Mouse (Mus musculus) neural tube, embryonic 11.5 days (tissue): ENCODE results near the gene Eef1a1. TPM values are rescaled to one million over a fixed set of nuclear protein-coding genes. Genes with fewer than 3 reads are reported as not detected.
"Not testable (repeated sequence)": the region's sequence is repeated elsewhere in the genome, so short reads cannot be mapped to it uniquely, and the experiment has no call there.

Source experiments
- ATAC-seq: fragments of 200-750 bp; cut with Nextera tagmentation; 2 replicates; pipeline ENCODE4 v1.8.0; 2017; ENCODE audit warnings: moderate number of reproducible peaks, mild to moderate bottlenecking, moderate TSS enrichment, moderate library complexity; ENCODE audit not compliant: insufficient read depth, low FRiP score, low TSS enrichment
- DNase-seq: peaks from one replicate; pipeline ENCODE4 v3.0.0-alpha.2; 2015; ENCODE audit warnings: low spot score
- H3K27ac ChIP-seq: fragments of 300-500 bp; sonication (generic); 2 replicates; pipeline ENCODE4 v1.5.1; 2014; ENCODE audit warnings: low read depth, mild to moderate bottlenecking, low read length
- H3K27me3 ChIP-seq: fragments of 300-500 bp; sonication (generic); 2 replicates; pipeline ENCODE4 v1.6.1; 2014; ENCODE audit warnings: mild to moderate bottlenecking, low read length, mixed read lengths; ENCODE audit not compliant: control insufficient read depth, insufficient read depth
- H3K36me3 ChIP-seq: fragments of 300-500 bp; sonication (generic); 2 replicates; pipeline ENCODE4 v1.6.1; 2014; ENCODE audit warnings: mild to moderate bottlenecking, low read length, moderate library complexity, mixed read lengths; ENCODE audit not compliant: control insufficient read depth, insufficient read depth
- H3K4me1 ChIP-seq: fragments of 300-500 bp; sonication (generic); 2 replicates; pipeline ENCODE4 v1.6.1; 2014; ENCODE audit warnings: low read length, mixed read lengths; ENCODE audit not compliant: control insufficient read depth, insufficient read depth
- H3K4me2 ChIP-seq: fragments of 300-500 bp; sonication (generic); 2 replicates; pipeline ENCODE4 v1.6.1; 2014; ENCODE audit warnings: low read depth, mild to moderate bottlenecking, moderate library complexity
- H3K4me3 ChIP-seq: fragments of 300-500 bp; sonication (generic); 2 replicates; pipeline ENCODE4 v1.5.1; 2014; ENCODE audit warnings: low read depth, low read length
- H3K9ac ChIP-seq: fragments of 300-500 bp; sonication (generic); 2 replicates; pipeline ENCODE4 v1.6.1; 2014; ENCODE audit warnings: mild to moderate bottlenecking, low read length
- H3K9me3 ChIP-seq: fragments of 300-500 bp; sonication (generic); 2 replicates; pipeline ENCODE4 v1.6.1; 2016; ENCODE audit warnings: low read length; ENCODE audit not compliant: control insufficient read depth
- WGBS: fragments of 180-500 bp; shearing (Covaris S2); extraction: QIAGEN DNeasy Blood & Tissue Kit; methylation state at CpG from one replicate; pipeline ENCODE4 v1.1.7; 2014; 5-methylcytosine and 5-hydroxymethylcytosine counted together
- polyA plus RNA-seq: library from polyadenylated mRNA; unstranded; fragments of >200 nt; fragmentation: Nextera tagmentation; extraction: Ambion mirVana; gene quantifications from 2 replicates; pipeline ENCODE4 v1.2.1, GENCODE M21; 2014

Eef1a1 gene
- polyA plus RNA-seq, 1 experiment from 2014 or later: 4,747 TPM

GRCm38 (mm10) chr9:78482386-78482785 lies 6.6 kb downstream of the Eef1a1 start:
- Histone ChIP-seq H3K27ac (peak overlapping the region; percentile 98), H3K9ac (peak overlapping the region; percentile 81), H3K36me3 (peaks cover 8% of the 10 kb centered on the region; the same call in 1 of the 2 replicates), H3K27me3 (no peaks in the 10 kb centered on the region), H3K4me2 (peak overlapping the region; percentile 51), H3K4me3 (peak overlapping the region; percentile 99), H3K9me3 (no peaks in the 10 kb centered on the region), H3K4me1 (peaks cover 3% of the 10 kb centered on the region; the same call in 1 of the 2 replicates)
- no peak for ATAC-seq
- WGBS: 5% methylated on average over 3 of the region's 3 CpGs
- no peak for DNase-seq

GRCm38 (mm10) chr9:78481423-78482331 lies 7.3 kb downstream of the Eef1a1 start:
- peak; percentile 98 for ATAC-seq

GRCm38 (mm10) chr9:78480706-78481358 lies 8.1 kb downstream of the Eef1a1 start:
- H3K9ac ChIP-seq: peak overlapping the region; percentile 100
- DNase-seq: peak; percentile 77
- peak; percentile 13 for ATAC-seq
- H3K27ac ChIP-seq: peak overlapping the region; percentile 96
- H3K36me3 ChIP-seq: peaks cover 8% of the 10 kb centered on the region; the same call in 1 of the 2 replicates
- peak overlapping the region; percentile 99 for H3K4me3 ChIP-seq
- H3K4me2 ChIP-seq: peak overlapping the region; percentile 60
- under 1% methylated on average over 45 of the region's 46 CpGs for WGBS
- H3K27me3 ChIP-seq: no peaks in the 10 kb centered on the region
- H3K4me1 ChIP-seq: peaks cover 3% of the 10 kb centered on the region; the same call in 1 of the 2 replicates
- H3K9me3 ChIP-seq: no peaks in the 10 kb centered on the region

More at GRCm38 (mm10) chr9:78481423-78482331, 7.3 kb downstream of the Eef1a1 start:
- Histone ChIP-seq H3K9me3 (no peaks in the 10 kb centered on the region), H3K4me3 (peak overlapping the region; percentile 99), H3K4me1 (peaks cover 3% of the 10 kb centered on the region; the same call in 1 of the 2 replicates), H3K9ac (peak overlapping the region; percentile 100), H3K4me2 (peak overlapping the region; percentile 60), H3K27ac (peak overlapping the region; percentile 98), H3K36me3 (peaks cover 8% of the 10 kb centered on the region; the same call in 1 of the 2 replicates), H3K27me3 (no peaks in the 10 kb centered on the region)
- DNase-seq: peak; percentile 95
- WGBS: under 1% methylated on average over 70 of the region's 77 CpGs

GRCm38 (mm10) chr9:78480227-78480626 lies 8.7 kb downstream of the Eef1a1 start:
- not testable (repeated sequence) for ATAC-seq, H3K36me3 ChIP-seq
- 2% methylated on average over 13 of the region's 13 CpGs for WGBS

GRCm38 (mm10) chr9:78479308-78479707 lies 9.6 kb downstream of the Eef1a1 start:
- H3K27ac ChIP-seq, H3K36me3 ChIP-seq, DNase-seq, ATAC-seq, H3K27me3 ChIP-seq, H3K4me1 ChIP-seq, H3K9me3 ChIP-seq: not testable (repeated sequence)
- Histone ChIP-seq H3K4me2 (peak overlapping the region; percentile 60), H3K4me3 (peak overlapping the region; percentile 99), H3K9ac (peak overlapping the region; percentile 49)
- WGBS: 34% methylated on average over 8 of the region's 8 CpGs

More at GRCm38 (mm10) chr9:78480227-78480626, 8.7 kb downstream of the Eef1a1 start:
- Histone ChIP-seq H3K4me2 (peak overlapping the region; percentile 60), H3K9ac (peak overlapping the region; percentile 100), H3K27ac (peak overlapping the region; percentile 96), H3K4me3 (peak overlapping the region; percentile 99)
- not testable (repeated sequence) for H3K9me3 ChIP-seq, DNase-seq, H3K27me3 ChIP-seq, H3K4me1 ChIP-seq

- H3K4me2 ChIP-seq, H3K36me3 ChIP-seq, H3K4me1 ChIP-seq, H3K27me3 ChIP-seq, H3K4me3 ChIP-seq, H3K9me3 ChIP-seq, ATAC-seq, H3K9ac ChIP-seq, H3K27ac ChIP-seq, DNase-seq: not testable (repeated sequence)
- WGBS: 57% methylated on average over 1 of the region's 1 CpGs
These were observed 10.8 kb downstream of the Eef1a1 start for GRCm38 (mm10) chr9:78478009-78478605.

GRCm38 (mm10) chr9:78477021-78477551 lies 11.9 kb downstream of the Eef1a1 start:
- Histone ChIP-seq H3K4me1 (no peaks in the 10 kb centered on the region), H3K36me3 (peaks cover 8% of the 10 kb centered on the region; the same call in 1 of the 2 replicates), H3K27me3 (no peaks in the 10 kb centered on the region), H3K4me3 (no peak overlapping the region), H3K27ac (no peak overlapping the region), H3K4me2 (no peak overlapping the region), H3K9me3 (no peaks in the 10 kb centered on the region), H3K9ac (no peak overlapping the region)
- 3% methylated on average over 5 of the region's 5 CpGs for WGBS
- ATAC-seq: no peak
- DNase-seq: no peak

- DNase-seq (no peak), ATAC-seq (0 out of 2 replicates have a peak, but pooled peaks have one; percentile 3)
- H3K4me1 ChIP-seq: no peaks in the 10 kb centered on the region
- H3K27me3 ChIP-seq: no peaks in the 10 kb centered on the region
- H3K27ac ChIP-seq: no peak overlapping the region
- no peak overlapping the region for H3K4me3 ChIP-seq
- H3K9me3 ChIP-seq: no peaks in the 10 kb centered on the region
- H3K36me3 ChIP-seq: peaks cover 8% of the 10 kb centered on the region; the same call in 1 of the 2 replicates
- no peak overlapping the region for H3K4me2 ChIP-seq
- H3K9ac ChIP-seq: no peak overlapping the region
- WGBS: 17% methylated on average over 1 of the region's 1 CpGs
These were observed 12.4 kb downstream of the Eef1a1 start for GRCm38 (mm10) chr9:78476531-78477020.
